ENCODE assay signal across 8 mouse cellular contexts in the genomic region with DNA sequence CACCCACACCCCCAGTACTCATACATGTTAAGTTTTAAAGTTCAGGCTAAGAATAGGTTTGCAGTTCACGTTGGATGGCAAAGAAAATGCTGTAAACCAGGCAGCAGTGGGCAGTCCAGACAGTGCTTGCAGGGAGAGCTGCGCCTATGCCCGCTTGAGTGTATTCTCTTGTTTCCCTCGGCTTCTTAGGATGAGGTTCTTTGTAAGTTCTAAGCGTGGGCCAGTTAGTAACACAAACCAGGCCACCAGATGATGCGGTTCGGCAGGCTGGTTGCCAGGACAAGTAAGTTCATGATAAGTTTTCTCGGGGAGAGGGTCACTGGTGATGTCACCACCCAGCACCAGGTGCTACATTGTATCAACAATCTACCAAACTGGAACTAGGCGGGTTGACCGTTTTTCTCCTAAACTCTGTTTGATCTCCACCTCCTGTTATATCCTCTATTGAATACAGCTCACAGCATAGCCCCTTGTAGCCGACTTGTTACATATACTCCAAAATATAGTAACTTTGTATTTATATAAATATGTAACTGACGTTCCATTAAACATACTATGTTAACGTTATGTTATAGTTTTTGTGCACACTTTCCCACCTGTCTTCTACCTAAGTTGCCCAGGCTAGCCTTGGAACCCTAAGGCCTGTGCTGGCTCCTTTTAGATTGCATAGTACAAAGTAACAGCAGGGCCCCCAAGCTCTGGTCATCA. TPM values are rescaled to one million over a fixed set of nuclear protein-coding genes. Genes with fewer than 3 reads are reported as not detected.
DNase-seq lines count a peak whose midpoint lies in the region; ATAC-seq and TF ChIP-seq lines count a peak whose summit lies in the region.

No protein-coding gene starts in this region.

- H3K9me3 ChIP-seq in E14TG2a.4 (ENCODE audit: low read length) = no peaks in the 10 kb centered on the region
- no peaks in the 10 kb centered on the region for H3K9me3 ChIP-seq in forebrain, embryonic 11.5 days (ENCODE audit: control insufficient read depth, low read length)
- H3K9me3 ChIP-seq in liver, embryonic 12.5 days (replicated peaks) = no peaks in the 10 kb centered on the region

- ATAC-seq in forebrain, embryonic 11.5 days (replicated peaks; ENCODE audit: low FRiP score) = 0 out of 2 replicates have a peak, but pooled peaks have one; percentile 1
- peak; percentile 25 for ATAC-seq in liver, embryonic 12.5 days

- peaks cover 31% of the 10 kb centered on the region for H3K36me3 ChIP-seq in E14TG2a.4 (ENCODE audit: insufficient read depth, low read length)
- no peaks in the 10 kb centered on the region; the same call in 1 of the 2 replicates for H3K36me3 ChIP-seq in forebrain, embryonic 11.5 days (ENCODE audit: control insufficient read depth, insufficient read depth, low read length)
- H3K36me3 ChIP-seq in liver, embryonic 12.5 days = peaks cover 33% of the 10 kb centered on the region

- TF ChIP-seq CTCF in E14TG2a.4 (conservative IDR thresholded peaks at IDR 0.05; ENCODE audit: low read length) = no peak

- no peaks in the 10 kb centered on the region for H3K27me3 ChIP-seq in E14TG2a.4 (ENCODE audit: insufficient read depth, low read length)
- no peaks in the 10 kb centered on the region for H3K27me3 ChIP-seq in forebrain, embryonic 11.5 days (ENCODE audit: control insufficient read depth, insufficient read depth, low read length)
- no peaks in the 10 kb centered on the region for H3K27me3 ChIP-seq in liver, embryonic 12.5 days (replicated peaks)

- peak overlapping the region; percentile 80 for H3K4me3 ChIP-seq in E14TG2a.4 (replicated peaks; ENCODE audit: low read length)
- peak overlapping the region; percentile 93 for H3K4me3 ChIP-seq in forebrain, embryonic 11.5 days (ENCODE audit: low read depth, low read length)
- peak overlapping the region; percentile 100 for H3K4me3 ChIP-seq in liver, embryonic 12.5 days

- 87% methylated on average over 13 of the region's 13 CpGs for WGBS in forebrain, embryonic 11.5 days
- 60% methylated on average over 13 of the region's 13 CpGs for WGBS in liver, embryonic 12.5 days (ENCODE audit: insufficient replicate concordance)

- H3K9ac ChIP-seq in forebrain, embryonic 11.5 days (ENCODE audit: low read length) = peak overlapping the region; percentile 93
- peak overlapping the region; percentile 99 for H3K9ac ChIP-seq in liver, embryonic 12.5 days

- H3K4me2 ChIP-seq in forebrain, embryonic 11.5 days (ENCODE audit: low read depth, low read length, severe bottlenecking) = peak overlapping the region; percentile 61
- H3K4me2 ChIP-seq in liver, embryonic 12.5 days = peak overlapping the region; percentile 77

- peaks cover 26% of the 10 kb centered on the region for H3K4me1 ChIP-seq in E14TG2a.4 (replicated peaks; ENCODE audit: low read depth, low read length)
- H3K4me1 ChIP-seq in forebrain, embryonic 11.5 days (replicated peaks; ENCODE audit: control insufficient read depth, insufficient read depth, low read length) = peaks cover 2% of the 10 kb centered on the region; the same call in 1 of the 2 replicates
- peaks cover 27% of the 10 kb centered on the region for H3K4me1 ChIP-seq in liver, embryonic 12.5 days

- peak overlapping the region; percentile 97 for H3K27ac ChIP-seq in forebrain, embryonic 11.5 days (ENCODE audit: low read depth, low read length)
- H3K27ac ChIP-seq in liver, embryonic 12.5 days = peak overlapping the region; percentile 98

- DNase-seq in embryo, embryonic 11 days = peak; percentile 10
- no peak for DNase-seq in embryo, embryonic 10.5 days (ENCODE audit: low spot score)
- peak; percentile 56 for DNase-seq in forebrain, embryonic 11.5 days (ENCODE audit: low spot score)
- DNase-seq in adrenal gland, postnatal 14 days = no peak
- DNase-seq in layer of hippocampus, postnatal 10 days (ENCODE audit: low spot score in 2 of 2) = no peak
- no peak for DNase-seq in right cerebral cortex, adult 2 months (ENCODE audit: low spot score in 2 of 2)

RNA-seq across cellular contexts. Expression of a gene that starts 0.9 kb away (rescaled TPM):
- polyA plus RNA-seq in forebrain, embryonic 11.5 days (2014; fragmentation: Nextera tagmentation; extraction: Ambion mirVana) = 917 and 946 TPM in 2 replicates
- 682 and 694 TPM in 2 replicates for polyA plus RNA-seq in liver, embryonic 12.5 days (2016; fragmentation: Nextera tagmentation; extraction: Ambion mirVana)
- total RNA-seq in adrenal gland, postnatal 14 days (2021) = 212 and 219 TPM in 2 replicates
- total RNA-seq in layer of hippocampus, postnatal 10 days (2021) = 100 to 1,000 TPM; 164 to 177 TPM

RNA-seq across cellular contexts. Expression of a gene that starts 10.6 kb away (rescaled TPM):
- polyA plus RNA-seq in forebrain, embryonic 11.5 days (2014; fragmentation: Nextera tagmentation; extraction: Ambion mirVana) = 29.6 and 32.3 TPM in 2 replicates
- polyA plus RNA-seq in liver, embryonic 12.5 days (2016; fragmentation: Nextera tagmentation; extraction: Ambion mirVana) = 95.8 and 106 TPM in 2 replicates
- 27.1 and 27.5 TPM in 2 replicates for total RNA-seq in adrenal gland, postnatal 14 days (2021)
- total RNA-seq in layer of hippocampus, postnatal 10 days (2021) = 10 to 100 TPM; 31.9 to 33.2 TPM

Comparison
In these comparisons a context has a peak if more than half of its experiments do, and no peak if none do; other contexts are left out.
1. DNase-seq: peak in embryo, embryonic 11 days (single experiment) and forebrain, embryonic 11.5 days (single experiment); none in embryo, embryonic 10.5 days (single experiment), adrenal gland, postnatal 14 days (single experiment), layer of hippocampus, postnatal 10 days (0 of 2) and right cerebral cortex, adult 2 months (0 of 2).
2. Peak in every context shown above with its lines, with median percentiles within 50 percentile points of each other: H3K4me3 ChIP-seq.